Mouse (Mus musculus) CD8-positive naive resting alpha-beta T cell, adult 2 months (primary cell): ENCODE results near the gene Pfn5.
"Not testable (repeated sequence)": the region's sequence is repeated elsewhere in the genome, so short reads cannot be mapped to it uniquely, and the experiment has no call there.

Experiments
- DNase-seq, 2 experiments: peaks; one replicate each; pipeline ENCODE4 v3.0.0; 2022; ENCODE audit warnings: low read depth in 2 of 2, low spot score in 2 of 2

Gene Pfn5

DNA sequence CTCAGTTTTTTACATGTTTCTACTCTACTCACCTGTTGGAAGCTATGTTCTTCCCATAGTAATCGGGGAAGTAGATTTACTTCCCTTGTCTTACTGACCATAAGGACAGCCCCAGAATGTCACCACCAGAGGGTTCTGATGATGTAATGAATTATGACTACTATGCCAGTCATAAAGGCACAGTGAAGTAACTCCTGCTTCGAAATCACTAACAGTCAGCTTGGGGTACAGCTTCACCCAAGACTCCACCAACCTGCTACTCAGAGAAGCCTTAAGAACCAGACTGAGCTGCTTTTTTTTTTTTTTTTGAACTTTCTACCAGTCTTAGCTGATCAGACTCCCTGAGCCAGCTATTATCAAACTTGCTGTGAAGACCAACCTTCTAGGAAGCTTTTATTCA, at the start of gene Pfn5, which contains the start of gene Asb12:
Pfn5 (plus strand) TSS at position 218 of the 400 bp plus-strand sequence.
Asb12 (minus strand) TSS at position 101 of the 400 bp plus-strand sequence.
- no peak for DNase-seq

DNA sequence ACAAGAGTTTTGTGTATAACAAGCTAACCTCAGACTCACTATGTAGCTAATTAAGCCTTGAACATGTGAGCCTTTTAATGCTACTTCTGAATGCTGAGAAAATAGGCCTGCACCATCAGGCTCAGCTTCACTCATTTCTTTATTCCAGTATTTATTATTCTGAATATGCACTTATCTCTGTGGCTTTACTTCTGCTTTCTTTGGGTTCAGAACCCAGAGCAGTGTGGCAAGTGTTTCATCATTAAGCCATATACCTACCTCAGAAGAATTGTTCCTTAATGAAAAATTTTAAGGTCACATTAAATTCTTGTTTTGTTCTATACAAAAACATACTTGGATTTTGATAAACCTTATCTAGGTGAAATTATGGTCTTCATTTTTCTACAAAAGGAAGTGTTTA, 34.0 kb upstream of the Pfn5 start:
- DNase-seq, result no peak

DNA sequence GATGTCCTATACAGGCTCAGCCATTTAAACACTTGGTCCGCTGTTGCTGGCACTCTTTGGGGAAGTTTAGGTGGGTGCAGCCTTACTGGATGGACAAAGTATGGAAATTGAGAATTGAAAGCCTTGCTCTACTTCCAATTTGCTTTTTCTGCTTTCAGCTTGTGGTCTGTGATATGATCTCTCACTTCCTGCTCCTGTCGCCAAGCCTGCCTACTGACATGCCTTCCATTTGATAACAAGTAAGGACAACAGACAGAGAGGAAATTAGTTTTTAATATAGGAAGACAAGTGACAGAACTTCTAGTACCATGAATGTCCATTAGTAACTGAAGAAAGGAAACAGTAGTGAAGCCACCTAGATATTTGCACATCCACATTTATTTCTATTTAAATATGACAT, 32.7 kb upstream of the Pfn5 start:
- DNase-seq, result no peak

GRCm38 (mm10) chrX:95535493-95535892, 22.4 kb upstream of the Pfn5 start:
- DNase-seq, result not testable (repeated sequence)

GRCm38 (mm10) chrX:95554321-95554720, 3.6 kb upstream of the Pfn5 start:
- DNase-seq, result no peak

DNA sequence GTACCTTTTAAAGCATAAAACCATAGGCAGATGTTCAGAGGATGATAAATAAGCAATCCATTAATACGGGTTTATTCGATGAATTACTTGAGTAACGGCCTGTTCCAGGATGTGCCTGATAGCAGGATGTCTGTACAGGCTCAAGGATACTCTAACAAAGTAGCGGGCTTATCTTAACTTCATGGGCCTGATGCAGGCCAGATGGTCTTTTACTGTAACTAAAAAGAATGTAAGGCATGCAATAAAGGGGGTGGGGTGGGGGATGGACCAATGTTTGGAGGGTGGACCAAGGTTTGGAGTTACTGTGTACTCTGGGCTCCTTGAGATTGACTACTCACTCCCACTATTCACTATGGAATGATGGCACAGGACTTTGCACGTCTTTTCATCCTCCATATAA, 42.7 kb downstream of the Pfn5 start:
- no peak for DNase-seq
